Mouse (Mus musculus) thymus, postnatal 36 days (tissue): Measurements from ENCODE around the gene Ccdc194.
A peak's percentile ranks its signal among the peaks of the same experiment; 100 is the strongest.

Source experiments
- DNase-seq, 2 experiments: peaks; one replicate each; pipeline ENCODE4 v3.0.0; 2022; ENCODE audit warnings: mixed read lengths in 2 of 2

Gene Ccdc194

GRCm38 (mm10) chr8:71525226-71526050 lies at the start of gene Ccdc194:
TSS of gene Ccdc194 (minus strand) at chr8:71525711.
- no peak for DNase-seq

DNA sequence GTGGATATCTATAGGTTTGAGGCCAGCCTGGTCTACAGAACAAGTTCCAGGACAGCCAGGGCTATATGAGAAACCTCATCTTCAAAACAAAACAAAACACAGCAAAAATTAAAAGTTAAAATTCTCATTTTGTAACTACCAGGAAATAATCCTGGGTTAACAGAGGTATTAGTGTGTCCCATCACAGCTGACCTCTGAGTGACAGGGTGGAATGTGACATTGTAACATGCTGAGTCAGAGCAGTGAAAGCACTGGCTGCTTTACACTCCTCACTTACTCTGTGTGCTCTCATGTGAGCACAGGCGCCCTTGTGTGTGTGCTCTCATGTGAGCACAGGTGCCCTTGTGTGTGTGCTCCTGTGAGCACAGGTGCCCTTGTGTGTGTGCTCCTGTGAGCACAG lies 49.5 kb upstream of the Ccdc194 start:
- DNase-seq = no peak

- no peak for DNase-seq
Observed at GRCm38 (mm10) chr8:71574426-71574825, 48.9 kb upstream of the Ccdc194 start.

DNA sequence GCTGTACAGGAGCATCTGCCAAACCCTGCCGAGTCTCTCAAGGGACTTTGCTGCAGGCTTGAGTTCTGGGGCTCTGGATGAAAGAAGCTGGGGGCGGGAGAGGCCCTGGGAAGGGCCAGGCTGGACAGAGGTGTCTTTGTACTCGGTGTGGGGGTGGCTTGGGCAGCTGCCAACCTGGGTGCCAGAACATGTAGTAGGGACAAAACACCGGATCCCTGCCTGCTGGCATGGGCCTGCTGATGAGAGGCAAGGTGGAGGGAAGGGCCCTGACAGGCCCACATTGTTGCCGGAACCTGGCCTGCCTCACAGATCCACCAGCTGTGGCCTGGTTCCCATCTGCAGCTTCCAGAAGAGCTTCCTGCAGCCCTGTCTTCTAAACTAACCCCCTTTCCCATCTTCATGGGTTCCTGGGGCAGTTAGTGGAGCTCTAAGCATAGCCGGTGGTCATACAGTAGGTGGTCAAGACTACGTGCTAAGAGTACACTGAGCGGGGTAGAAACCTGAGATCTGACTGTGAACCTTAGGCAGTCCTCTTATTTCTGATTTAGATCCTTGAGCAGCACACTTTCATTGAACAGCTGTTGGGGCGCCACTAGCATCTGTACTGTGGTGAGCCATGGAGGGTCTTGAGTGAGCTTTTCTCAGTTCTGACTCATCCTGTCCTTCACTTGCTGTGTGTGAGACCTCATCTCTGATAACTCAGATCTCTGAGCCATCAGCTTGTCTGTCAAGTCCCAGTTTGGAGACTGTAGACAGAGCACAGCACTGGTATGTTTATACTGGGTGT lies 47.5 kb upstream of the Ccdc194 start:
- DNase-seq = no peak

DNA sequence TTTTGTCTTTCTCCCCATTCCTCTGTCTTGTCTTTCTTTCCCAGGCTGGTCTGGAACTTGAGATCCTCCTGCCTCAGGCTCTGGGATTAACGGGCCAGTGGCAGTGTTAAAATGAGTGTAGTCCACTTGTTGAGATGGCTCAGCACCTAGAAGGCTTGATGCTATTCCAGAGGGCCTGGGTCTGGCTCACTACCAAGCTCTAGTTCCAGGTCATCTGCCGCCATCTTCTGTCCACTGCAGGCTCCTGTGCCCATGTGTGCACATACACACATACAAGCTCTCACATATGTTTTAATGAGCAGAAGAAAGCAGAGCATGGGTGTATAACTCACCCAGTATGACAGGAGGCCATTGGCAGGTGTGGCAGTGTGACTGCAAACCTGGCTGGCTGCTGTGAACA lies 46.6 kb upstream of the Ccdc194 start:
- DNase-seq = no peak

- peak; percentile 85 to 91 for DNase-seq
Observed at GRCm38 (mm10) chr8:71570291-71570954, 44.9 kb upstream of the Ccdc194 start.

DNA sequence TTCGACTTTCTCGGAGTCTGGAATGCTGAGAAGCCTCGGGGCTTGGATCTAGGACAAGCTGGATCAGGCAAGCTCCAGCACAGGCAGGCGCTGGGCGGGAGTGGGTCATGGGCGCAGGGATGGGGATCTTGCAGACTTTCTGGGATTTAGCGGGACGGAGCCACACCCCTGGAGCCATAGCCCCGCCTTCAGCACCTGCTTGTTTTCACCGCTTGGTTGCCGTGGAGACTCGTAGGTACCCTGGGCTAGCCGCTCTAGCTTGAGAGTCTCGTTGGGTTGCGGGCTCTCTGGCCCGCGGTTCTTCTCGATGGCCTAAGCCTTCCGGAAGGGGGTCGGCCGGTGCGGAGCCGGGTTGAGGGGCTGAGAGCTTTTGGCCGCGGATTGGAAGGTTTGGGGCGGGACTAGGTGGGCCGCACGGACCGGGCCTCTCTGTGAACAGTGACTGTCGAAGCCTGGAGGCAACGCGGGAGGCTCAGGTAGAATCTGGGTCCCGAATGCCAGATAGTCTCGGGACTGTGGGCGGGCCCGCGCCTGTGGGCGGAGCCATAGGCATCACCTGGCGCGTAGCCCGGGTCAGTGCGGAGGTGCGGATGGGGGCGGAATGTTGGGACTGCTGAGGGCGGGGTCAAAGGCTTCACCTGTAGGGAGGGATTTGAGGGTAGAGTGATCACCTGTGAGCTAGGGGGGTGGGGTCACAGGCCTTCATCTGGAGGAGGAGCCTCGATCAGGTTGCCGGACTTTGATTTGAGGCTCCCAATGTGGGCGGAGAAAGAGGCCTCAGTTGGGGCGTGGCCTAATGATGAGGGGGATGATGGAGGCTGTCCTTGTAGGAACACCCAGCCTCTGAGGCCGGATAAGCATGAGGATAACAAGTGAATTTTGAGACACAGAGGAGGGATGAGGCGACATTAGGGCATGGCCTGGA lies 44.1 kb upstream of the Ccdc194 start:
- peak; percentile 54 to 67 for DNase-seq

DNA sequence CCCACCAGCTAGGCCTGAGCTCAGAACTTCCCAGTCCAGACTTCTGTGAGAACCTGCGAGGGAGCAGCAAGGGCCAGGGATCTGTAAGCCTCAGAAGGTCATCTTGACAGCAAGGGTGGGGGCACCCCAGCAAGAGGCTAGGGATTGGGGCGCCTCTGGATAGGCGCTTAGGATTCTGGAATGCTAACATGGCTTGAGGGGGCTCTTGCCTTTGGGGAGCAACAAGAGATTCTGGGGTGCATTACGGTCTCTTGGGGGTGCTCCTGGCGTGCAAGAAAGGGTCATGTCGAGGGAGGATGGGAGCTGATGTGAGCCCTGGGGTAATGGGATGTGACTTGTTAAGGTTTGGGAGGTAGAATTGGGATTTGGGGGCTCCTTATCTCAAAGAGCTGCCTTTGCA lies 43.4 kb upstream of the Ccdc194 start:
- DNase-seq = no peak

DNA sequence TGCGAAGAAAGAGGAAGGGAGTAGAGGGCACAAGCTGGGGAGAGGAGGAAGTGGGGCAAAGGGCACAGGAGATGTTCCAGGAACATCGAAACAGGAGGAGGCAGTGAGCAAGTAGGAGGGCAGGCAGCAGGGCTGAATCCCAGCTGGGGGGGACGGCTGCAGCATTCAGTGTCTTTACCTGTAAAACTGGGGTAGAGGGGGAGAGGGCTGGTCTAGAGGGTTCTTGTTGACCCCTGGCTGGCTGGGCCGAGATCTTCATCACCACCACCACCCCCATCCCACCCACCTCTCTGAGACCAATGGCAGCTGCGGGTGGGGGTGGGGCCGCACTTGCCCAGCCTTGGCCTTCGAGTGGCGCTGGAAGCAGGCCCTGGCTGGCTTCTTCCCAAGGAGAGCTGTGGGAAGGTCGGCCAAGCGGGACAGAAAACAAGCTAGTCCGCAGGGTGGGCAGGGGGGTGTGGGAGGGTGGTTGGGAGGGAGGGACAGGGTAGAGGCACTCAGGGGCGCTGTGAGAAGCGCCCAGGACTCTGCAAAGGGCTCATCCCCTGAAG lies 43.0 kb upstream of the Ccdc194 start, which contains the start of gene Slc27a1:
Slc27a1 (plus strand) TSS at position 496 of the 551 bp plus-strand sequence.
- DNase-seq = no peak

GRCm38 (mm10) chr8:71567587-71567986 lies 42.1 kb upstream of the Ccdc194 start:
- DNase-seq = no peak

DNA sequence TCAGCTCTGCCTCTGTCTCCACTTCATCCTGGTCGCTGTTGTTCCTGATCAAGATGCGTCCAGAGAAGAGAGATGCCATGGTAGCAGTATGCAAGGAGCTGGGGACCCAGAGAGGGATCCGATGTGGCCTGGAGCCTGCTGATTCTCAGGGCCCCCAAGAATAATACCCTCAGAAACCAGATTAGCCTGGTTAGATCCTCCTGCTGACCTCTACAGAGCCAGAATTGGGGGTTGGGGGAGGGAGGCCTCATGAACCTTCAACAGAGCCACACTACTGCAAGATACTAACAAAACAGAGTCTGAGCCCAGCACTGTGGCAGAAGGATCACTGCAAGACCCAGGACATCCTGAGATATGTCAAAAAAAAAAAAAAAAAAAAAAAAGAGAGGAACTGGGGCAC lies 41.0 kb upstream of the Ccdc194 start, which contains the start of gene Nxnl1:
Nxnl1 (minus strand) TSS at position 101 of the 400 bp plus-strand sequence.
- DNase-seq = no peak

DNA sequence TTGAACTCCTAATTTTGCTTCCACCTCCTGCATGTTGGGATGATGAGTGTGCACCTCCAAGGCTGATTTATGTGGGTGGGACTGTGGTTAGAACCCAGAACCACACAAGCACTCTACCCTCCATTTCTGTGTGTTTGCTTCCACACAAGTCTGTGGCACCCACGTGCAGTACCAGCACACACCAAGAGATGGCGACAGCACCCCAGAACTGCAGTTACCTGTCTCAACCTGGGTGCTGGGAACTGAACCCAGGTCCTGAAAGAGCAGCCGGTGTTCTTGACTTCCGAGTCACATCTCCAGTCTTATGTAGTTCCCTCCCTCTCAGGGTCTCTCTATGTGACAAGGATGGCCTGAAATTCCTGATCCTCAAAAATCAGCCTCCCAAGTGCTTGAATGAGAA lies 38.5 kb upstream of the Ccdc194 start:
- DNase-seq = no peak

DNA sequence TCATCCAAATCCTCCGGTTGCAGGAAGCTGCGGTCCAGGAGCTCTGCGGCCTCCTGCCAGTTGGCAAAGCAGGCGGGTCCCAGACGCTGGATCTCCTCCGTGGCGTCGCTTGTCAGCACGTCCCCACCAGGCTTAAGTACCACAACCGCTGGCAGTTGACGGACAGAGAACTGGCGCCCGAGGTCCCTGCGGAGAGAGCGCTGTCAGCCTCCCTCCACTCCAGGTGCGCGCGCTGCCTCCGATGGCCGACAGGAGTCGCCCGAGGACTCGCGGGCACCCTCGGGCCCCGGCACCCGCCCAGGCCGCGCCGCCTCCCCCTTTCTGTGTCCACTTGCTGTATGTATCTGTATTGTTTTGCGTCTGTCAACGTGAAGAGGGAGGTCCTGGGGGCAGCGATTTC lies 37.2 kb upstream of the Ccdc194 start:
- peak; percentile 83 to 86 for DNase-seq

DNA sequence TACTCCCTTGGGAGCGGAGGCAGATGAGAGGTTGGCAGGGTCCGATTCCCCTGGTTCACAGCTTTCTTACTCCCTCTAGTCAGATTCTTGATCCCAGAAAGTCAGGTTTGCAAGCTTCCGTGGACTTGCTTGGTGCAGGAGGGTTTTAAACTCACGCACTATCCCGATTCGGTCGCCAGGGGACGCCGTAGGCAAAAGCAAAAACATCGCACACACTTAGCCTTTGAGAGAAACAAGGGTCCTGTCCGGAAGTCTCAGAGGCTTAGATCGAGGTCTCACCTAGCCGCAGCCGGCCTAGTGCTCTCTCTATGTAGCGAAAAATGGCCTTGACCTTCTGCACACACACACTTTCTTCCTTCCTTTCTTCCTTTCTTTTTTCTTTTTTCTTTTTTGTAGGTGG lies 35.9 kb upstream of the Ccdc194 start:
- DNase-seq = peak; percentile 71 to 72

DNA sequence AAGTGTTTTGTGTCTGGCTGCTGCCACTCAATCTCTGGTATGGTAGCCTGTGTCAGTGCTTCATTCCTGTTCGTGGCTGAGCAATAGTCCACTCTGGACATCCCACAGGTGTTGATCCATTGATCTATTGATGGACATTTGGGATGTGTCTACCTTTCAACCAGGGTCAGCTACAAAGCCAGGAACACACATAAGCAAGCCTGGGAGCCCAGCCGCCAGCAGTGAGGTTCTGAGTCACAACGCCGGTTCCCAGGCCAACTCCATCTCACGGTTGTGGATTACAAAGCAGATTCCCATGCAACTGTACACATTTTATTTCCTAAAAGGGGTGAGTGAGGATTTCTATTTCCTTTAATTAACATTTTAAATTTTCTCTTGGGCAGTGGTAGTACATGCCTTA lies 35.3 kb upstream of the Ccdc194 start:
- no peak for DNase-seq

DNA sequence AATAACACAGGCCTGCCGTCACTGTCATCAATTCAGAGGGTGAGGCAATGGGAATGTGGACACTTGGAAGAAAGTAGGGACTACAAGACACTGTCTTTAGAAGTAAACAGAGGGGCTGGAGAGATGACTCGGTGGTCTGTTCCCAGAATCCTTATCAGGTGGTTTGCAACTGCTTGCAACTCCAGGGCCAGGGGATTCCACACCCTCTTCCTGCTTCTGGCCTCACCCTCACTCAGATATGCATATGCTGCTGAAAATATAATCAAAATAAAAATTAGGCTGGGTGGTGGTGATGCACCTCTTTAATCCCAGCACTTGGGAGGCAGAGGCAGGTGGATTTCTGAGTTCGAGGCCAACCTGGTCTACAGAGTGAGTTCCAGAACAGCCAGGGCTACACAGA lies 34.6 kb upstream of the Ccdc194 start:
- no peak for DNase-seq

DNA sequence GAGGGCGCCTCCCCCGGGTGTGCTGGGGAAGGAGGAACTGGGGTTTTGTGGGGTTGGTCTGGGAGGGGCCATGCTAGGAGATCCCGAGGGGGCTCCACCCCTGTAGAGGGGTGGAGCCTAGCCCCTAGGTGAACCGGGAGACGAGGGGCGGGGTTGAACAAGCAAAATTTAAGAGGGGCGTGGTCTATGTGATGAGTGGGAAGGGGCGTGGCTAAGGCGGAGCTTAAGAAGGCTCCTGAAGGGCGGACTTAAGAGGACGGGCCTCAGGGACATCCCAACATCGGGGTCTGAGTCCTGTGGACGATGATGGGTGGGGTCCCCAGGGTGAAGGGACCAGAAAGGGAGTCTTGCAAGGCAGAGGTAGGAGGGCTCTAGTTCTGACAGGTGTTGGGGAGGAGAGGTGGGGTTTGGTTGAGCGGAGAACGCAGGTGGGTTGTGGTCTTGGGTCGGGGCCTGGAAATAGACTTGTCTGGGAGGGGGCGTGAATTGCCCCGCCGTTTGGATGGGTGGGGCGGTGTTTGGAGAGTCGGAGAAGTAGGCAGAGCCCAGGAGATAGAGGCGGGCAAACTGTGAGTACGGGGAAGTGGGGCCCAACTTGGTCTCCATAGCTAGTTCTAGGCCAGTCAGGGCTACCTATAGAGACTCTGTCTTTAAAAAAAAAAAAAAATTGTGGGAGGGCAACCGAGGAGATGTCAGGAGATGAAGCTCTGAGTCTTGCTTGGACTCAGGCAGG lies 33.6 kb upstream of the Ccdc194 start:
- DNase-seq = peak; percentile 83 to 86

DNA sequence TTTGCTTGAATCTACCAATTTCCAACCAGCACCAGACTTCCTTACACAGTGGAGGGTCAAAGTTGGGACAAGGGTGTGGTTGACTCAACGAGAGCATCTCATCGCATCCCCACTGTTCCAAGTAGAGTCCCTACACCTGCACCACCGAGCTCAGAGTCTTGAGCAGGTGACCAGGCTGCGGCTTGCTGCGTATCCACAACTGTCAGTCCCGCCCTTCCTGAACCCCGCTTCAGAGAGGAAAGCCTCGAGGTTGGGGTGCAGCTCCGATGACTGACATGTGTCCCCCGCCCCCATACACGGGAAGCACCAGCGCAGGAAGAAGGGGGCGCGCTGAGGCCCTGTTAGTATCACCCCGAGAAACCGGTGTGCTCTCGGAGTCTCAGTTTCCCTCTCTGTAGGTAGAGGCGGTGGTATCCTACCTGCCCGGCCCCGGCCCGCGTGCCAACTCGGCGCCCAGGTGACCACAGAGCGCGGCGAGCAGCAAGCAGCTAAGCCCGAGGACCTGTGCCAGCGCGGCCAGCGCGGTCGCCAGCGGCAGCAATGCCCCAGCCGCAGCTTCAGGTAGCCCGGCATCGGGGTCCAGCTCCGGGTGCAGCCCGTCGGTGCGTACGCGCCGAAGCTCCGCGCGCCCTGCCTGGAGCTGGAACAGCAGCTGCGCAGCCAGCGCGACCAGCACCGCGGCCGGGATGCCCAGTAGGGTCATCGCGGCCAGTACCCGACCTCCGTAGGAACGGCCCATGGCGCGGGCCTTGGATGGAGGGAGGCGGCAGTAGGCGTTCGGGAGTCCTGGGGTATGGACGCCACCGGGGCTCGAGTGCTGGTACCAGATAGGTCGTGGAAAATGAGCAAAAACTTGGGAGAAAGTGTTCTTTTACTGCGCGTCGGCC lies 32.8 kb upstream of the Ccdc194 start, which contains the start of gene Tmem221:
Tmem221 (minus strand) TSS at position 801 of the 887 bp plus-strand sequence.
- peak; percentile 71 to 85 for DNase-seq

DNA sequence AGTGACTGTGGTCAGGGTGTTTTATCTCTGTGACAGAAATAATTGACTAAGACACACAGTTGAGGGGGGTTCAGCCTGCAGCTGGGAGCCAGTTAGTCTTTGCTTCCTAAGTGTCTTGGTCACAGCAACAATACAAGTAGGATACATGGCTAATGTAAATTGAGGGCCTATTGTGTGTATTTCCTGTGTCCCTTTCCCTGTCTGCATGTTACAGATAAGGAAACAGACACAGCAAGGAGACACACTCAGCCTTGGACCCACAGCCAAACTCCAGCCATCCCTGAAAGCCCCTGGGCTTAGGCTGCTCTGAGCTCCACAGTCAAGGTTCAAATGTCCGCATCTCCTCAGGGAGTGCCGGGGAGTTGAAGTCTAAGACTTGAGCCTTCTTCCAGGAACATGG lies 29.1 kb upstream of the Ccdc194 start:
- DNase-seq = no peak

- DNase-seq = no peak
Observed at GRCm38 (mm10) chr8:71554001-71554400, 28.5 kb upstream of the Ccdc194 start.
